Mouse (Mus musculus): ENCODE data around the gene Arnt2.
A peak's percentile ranks its signal among the peaks of the same experiment; 100 is the strongest.

Gene Arnt2

DNA sequence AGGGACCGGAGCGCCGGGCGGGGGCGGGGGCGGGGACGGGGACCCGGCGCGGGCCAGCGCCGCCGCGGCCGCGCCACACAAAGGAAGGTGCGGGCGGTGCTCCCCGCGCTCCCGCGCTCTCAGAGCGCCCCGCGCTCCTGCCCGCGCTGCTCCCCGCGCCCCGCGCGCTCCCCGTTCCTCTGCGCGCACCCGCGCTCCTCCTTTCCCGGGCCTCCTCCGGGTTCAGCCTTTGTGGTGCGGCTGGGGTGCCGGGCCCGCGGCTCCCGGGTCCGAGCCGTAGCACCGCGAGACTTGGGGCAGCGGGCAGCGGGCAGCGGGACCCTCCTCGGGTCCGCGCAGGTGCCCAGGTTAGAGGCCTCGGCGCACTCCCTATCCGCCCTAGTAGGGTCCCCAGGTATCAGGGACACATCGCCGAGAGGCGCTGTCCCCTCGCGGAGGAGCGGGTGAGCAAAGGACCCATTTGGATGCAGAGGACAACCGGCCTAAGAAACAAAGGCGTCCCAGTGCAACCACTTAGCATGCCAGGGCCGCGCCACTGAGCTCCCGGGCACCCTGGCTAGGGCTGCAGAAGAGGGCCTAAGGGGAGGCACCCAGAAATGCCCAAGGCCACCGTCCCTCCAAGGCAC, at the start of gene Arnt2:
TSS of gene Arnt2 (minus strand) at position 281 of the 626 bp plus-strand sequence.
- DNase-seq, result peak; percentile 73

DNA sequence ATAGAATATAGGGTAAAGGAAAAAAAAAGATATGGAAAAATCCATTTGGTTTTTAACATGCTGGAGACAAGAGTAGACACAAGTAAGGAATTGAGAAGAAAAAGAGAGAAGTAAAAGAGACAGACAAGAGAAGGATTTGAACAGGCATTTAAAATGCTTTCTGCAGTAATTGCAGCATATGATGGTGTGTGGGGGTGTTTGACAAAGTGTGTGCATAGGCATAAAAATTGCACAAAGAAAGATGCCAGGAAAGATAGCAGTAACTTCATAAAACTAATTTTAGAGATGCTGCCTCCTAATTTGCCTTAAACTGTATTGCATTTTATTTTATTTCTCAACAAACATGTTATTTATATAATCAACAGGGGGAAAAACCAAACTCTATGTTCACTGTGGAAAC, 41.7 kb upstream of the Arnt2 start:
- DNase-seq, result no peak

DNA sequence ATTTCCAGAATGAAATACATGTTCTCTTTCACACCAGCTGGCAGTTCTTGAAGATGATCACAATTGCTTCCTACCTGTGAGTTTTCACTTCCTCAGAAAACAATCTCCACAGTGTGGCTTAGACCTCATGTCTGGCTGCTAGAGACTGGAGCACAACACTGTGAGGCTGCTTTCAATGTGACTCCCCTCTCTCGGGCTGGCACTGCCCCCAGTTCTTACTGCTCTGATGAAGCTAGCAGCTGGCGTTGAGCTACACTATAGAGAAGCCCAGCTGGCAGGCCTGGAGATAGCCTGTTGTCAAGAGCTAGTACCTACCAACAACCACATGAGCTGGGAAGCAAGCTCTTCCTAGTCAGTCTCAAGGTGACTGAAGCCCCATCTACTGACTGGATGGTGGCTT, 39.1 kb upstream of the Arnt2 start:
- no peak for DNase-seq

DNA sequence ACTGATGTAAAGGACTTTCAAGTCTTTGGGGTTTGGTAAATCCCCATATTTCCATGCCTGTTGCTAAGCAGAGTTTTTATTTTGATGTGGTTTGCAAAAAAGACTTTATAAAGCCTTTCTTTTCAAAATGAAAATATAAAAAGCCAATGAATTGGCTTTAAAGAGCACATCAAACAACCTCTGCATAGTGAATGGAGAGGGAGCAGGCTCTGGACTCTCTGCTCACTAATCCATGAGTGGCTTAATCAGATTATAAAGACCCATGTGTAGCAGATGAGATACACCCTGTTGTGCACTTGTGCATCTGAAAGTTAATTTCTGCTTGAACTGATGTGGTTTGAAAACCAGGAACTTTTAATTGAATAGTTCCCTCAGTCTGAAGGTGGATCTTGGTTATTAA, 38.5 kb upstream of the Arnt2 start:
- DNase-seq, result no peak

DNA sequence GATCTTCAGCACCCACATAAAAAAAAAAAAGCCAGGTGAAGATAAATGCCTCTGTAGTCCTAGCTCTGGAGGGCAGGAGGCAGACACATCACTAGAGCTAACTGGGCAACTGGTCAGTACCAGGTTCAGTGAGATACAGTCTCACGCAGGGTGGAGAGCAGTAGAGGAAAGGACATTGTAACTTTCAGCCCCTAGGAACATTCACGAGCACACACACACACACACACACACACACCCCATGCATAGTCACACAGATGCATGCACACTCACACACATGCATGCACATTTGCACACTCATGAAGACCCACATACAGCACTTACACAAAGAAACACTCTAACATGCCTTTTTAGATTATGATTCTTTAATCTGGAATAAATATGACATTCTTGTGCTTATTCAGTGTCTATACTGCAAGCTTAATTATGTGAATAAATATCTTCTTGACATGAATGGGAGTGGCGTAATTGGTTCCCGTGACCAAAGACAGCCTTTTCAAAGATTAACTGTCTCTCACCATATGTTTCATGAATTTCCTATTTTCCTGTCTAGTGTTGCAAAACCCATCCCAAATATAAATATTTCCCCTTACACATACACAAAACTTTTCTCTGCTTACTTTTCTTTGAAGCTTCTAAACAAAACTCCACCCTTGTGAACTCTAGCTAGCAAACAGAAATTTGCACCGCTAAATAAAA, 37.9 kb upstream of the Arnt2 start:
- no peak for DNase-seq

DNA sequence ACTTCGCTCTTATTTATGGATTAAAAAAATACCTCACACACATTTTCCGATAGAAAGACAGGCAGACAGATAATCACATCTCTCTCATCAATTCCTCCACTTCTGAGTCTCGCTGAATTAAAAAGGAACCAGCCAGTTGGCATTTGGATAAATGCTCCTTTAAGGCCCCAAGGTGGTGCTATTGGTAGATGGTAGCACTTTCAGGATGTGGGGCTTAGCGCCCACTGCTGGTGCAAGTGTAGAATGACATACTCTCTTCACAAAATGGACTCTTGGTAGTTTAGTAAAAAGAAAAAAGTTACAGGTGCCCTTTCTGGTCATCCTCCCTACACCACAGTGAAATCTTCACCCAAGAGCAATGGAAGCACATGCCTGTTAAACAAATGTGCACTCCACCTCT, 37.1 kb upstream of the Arnt2 start:
- peak; percentile 19 for DNase-seq

DNA sequence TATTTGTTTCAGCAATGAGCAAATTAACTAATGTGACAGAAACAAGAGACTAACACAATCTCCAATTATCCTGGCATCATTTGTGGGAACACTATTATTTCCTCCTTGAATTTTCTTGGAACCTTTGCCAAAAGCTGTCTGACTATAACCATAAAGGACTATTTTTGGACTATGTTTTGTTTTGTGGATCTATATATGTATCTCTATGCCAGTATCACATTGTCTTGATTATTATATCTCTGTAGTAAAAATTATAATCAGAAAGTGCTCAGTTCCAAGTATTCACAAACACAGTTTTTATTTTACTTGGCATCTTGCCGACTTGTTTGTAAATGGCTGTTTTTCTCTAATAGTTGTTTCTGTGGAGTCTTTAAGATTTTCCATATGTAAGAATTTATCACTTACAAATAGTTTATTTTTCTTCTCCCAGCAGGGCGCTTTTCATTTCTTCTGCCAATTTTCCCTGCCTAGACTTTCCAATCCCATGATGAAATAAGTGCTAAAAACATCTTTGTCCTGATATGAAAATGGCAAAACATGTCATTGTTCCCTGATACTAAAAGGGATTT, 32.5 kb upstream of the Arnt2 start:
- no peak for DNase-seq

DNA sequence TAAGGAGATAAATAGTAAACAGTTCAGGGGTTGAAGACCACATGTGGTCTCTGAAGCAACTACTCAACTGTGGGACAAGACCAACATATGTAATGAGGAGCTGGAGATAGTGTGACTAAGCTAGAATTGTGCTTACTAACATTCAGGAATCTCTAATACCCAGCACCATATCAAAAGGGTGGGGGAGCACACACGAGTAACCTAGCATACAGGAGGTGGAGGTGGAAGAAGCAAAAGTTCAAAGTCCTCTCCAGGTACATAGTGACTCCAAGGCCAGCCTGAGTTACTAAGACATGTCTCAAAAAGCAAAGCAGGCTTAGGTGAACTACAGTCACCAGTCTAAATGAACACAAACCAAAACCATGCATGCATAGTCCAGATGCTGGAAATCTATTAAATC, 29.6 kb upstream of the Arnt2 start:
- no peak for DNase-seq

DNA sequence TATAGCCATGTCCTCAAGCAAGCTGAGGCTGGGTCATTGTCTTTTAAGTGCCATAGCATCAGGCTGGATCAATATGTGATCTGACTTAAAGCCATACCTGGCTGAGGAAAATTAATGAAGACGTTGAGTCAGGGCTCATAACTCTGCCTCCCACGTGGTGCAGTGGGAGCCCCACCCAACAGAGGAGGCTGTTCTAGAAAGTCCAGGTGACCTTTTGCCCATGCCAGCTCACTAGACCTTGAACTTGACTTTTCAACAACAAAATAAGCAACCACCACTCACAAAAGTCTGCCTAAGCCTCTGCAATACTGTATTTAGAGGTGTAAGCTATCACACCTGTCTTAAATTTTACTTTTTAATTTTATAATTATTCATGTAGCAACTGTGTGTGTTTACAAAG, 24.9 kb upstream of the Arnt2 start:
- no peak for DNase-seq

DNA sequence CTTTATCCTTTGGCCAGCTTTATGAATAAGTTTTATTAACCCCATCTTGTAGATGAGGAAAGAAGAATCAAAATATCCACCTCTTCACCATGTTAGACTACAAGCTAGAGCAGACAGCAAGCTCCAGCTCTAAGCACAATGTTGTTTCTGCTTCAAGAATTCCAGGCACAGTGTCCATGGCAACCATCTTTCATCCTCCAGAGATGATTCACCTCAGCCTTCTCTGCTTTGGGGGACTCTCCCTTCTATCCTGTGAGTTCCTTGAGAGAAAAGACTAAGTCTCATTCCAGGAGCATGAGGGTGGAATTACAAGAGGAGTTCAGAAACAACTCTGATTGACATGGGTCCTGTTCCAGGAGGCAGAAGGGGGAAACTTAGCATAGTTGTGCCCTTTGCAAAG, 22.2 kb upstream of the Arnt2 start:
- no peak for DNase-seq

DNA sequence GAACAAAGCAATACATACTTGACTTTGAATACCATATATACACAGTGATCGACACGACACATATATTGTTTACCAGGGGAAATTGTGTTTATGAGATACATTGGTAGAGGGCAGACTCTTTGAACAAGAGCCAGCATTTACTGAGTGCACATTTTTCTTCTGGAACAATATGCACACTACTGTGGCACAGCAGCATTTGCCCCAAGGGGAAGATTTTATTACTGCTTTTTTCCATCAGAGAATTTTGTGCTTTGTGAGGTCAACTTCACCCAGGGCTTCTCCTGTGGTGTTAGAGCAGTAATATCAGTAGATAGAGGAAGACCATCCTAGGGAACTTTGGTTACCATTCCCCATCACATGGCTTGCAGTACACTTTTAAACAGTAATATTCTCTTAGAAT, 17.2 kb upstream of the Arnt2 start:
- no peak for DNase-seq

DNA sequence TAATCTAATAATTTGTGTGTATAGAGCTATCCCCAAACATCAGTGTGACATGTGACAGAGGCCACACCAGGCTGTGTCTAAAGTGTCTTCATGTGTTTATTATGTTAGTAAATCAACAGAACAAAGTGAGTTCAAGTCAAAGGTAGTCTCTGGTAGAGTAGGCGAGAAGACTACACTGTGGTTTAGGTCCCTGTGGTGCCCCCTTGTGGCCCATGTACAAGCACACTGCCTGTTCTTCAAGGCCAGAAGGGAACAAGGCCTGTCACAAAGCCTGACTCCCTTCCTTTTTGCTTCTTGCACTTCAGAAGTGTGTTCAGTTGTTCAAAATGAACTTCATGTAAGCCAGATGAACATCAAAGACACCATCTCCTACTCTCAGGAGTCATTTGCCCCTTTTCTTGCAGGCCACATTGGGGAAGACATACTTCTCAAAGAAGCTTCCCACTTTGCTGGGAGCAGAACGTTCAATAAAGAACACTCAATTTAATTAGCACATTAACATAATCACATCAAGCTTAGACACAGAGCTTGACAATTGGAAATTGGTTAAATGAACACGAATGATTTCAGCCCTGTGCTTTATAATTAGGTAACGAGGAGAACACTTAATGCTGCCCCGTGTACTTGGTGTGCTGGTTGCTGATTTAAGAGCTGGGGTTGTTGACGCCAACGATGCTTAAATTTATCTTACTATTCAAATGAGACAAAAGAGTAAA, 14.9 kb upstream of the Arnt2 start:
- DNase-seq, result no peak

DNA sequence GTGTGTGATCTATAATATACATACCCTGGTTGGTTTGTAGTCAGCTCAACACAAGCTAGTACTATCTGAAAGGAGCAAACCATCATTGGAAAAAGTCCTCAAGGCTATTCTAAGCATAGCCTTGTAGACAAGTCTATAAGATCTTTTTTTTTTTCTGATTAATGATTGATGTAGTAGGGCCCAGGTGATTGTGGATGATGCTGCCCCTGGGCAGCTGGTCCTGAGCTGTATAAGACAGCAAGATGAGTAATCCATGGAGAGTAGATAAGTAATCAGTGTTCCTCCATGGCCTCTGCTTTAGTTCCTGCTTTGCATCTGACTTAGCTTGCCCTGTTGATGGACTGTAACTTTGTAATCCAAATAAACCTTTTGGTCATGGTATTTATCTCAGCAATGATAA, 11.8 kb upstream of the Arnt2 start:
- DNase-seq, result no peak

DNA sequence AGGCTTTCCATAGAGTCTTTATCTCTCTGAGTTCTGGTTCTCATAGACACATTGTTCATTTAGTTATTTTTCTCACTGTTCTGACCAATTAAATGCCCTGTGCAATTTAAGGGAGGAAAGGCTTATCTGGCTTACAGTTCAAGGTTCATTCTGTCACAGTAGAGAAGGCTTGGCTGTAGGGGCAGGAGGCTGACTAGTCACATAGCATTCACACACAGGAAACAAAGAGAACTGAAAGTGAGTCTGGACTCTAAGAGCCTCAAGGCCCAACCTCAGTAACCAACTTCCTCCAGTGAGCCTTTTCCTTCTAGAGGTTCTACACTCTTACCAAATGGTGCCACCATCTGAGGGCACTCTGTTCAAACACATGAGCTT, 11.3 kb upstream of the Arnt2 start:
- DNase-seq, result no peak

DNA sequence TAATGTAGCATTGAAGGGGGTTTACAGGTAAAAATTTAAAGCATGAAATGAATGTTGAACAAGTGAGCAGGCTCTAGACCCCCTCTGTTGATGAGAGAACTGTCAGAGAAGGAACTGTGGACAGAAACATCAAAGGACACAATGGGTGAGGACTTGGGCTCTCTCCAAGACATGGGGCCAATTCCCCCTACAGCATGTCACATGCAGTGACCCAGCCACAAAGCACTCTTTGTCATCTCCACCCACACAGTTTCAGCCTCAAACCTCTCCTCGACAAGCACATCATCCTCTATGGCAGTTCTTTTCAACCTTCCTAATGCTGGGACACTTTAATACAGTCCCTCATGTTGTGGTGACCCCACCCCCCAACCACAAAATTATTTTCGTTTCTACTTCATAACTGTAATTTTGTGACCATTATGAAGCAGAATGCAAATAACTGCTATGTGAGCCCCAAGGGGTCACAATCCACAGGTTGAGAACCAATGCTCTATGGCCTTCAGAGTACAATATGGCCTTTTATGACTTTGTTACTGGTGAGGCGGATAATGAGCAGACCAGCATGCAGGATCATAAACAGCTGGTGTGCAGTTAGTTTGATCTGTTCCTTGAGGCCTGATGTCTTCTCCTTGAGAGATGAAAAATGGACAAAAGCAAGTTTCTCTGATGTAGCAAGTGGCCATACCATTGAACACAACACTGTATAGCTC, 10.8 kb upstream of the Arnt2 start:
- no peak for DNase-seq

DNA sequence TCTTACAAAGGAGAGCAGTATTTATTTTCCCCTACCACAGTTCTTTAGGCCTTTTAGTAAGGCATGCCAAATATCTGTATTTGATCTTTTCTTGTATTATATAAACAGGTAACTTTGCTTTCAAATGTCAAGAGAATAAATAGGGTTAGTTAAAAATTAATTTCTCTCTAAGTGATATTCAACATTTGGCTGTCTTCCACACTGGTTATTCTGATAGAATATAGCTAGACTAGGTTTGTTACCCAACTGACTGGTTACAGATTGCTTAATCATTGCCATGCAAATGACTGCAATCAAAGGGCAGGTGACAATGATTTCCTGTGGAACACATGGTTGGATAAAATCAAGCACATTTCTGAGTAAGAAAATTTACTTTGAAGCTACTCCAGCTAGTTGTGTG, 7.5 kb upstream of the Arnt2 start:
- DNase-seq, result no peak

DNA sequence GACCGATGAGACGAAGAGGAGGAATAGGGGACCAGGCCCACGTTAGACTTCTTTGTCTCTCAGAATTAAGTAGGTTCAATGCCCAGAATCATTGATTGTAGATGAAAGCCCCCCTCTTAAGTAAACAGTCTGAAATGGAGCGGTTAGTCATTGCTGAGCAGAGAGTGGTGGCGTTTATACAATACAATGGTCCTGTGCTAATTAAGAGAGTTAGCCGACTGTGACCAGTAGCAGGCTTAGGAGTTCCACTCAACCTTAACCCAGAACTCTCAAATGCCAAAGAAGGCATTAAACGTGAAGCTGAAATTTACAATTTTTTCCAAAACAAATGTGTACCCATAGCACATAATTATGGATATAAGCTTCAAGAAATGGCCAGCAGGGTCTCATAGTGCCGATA, 2.6 kb upstream of the Arnt2 start:
- no peak for DNase-seq

DNA sequence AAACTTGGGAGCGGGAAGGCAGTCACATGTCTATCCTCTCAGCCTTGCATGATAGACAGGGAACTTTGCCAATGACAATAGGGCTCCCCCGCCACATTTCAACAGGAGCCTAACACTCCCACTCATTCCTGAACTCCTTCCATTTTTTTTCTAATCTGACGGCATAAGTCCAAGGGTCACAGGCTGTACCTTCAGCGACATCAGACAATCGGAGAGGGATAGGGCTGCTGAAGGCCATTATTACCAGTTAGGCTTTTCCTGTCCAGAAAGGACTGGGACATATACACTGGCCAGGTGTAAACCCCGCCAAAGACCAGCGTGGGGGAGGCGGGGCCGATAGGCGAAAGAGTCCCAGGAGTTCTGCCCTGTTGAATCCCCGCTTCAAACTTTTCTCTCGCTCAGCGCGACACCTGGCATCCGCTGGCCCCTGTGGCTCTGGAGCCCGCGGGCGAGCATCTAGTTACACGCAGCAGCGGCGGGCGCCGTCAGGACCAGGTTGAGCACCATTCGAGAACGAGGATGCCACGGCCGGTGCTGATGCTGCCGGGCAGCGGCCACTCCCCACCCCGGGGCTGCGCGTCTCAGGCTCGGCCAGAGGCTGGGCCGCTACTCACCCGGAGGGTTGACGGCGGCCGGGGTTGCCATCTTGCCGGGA, 608 bp downstream of the Arnt2 start:
- peak; percentile 44 for DNase-seq

DNA sequence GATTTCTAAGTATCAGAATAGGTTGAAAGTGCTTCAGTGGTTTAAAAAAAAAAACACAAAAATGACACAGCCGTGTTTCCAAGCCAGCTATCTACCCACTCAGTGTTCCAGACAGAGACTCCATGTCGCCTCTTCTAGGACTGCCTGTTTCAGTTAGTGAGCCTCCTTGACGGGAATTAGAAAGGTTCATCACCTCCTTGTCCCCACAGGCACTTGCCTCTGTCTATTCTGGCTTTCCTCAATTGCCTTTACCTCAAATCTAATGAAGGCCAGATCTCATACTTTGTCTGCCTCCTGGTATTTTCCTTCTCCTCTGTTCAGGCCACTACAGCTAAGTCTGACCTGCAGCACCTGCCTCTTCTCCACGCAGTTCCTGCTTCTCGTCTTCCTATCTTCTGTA, 1.7 kb downstream of the Arnt2 start:
- DNase-seq, result no peak

DNA sequence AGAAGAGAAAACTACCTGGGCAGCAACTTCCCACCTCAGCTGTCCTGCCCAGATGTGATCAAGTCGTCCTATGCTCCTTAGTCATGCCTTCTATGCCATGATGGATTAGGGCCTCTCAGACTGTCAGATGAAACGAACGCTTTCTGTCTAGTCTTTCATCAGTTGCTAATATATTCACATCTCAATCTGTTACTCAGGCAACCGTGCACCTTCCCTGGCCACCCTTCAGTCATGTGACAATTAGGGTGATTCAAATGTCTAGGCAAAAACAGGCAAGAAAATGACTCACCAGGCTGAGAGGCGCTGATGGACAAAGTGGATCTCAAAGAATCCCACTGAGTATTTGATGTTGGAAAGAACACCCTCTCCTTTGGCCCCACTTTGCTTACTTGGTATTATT, 6.6 kb downstream of the Arnt2 start:
- DNase-seq, result no peak

DNA sequence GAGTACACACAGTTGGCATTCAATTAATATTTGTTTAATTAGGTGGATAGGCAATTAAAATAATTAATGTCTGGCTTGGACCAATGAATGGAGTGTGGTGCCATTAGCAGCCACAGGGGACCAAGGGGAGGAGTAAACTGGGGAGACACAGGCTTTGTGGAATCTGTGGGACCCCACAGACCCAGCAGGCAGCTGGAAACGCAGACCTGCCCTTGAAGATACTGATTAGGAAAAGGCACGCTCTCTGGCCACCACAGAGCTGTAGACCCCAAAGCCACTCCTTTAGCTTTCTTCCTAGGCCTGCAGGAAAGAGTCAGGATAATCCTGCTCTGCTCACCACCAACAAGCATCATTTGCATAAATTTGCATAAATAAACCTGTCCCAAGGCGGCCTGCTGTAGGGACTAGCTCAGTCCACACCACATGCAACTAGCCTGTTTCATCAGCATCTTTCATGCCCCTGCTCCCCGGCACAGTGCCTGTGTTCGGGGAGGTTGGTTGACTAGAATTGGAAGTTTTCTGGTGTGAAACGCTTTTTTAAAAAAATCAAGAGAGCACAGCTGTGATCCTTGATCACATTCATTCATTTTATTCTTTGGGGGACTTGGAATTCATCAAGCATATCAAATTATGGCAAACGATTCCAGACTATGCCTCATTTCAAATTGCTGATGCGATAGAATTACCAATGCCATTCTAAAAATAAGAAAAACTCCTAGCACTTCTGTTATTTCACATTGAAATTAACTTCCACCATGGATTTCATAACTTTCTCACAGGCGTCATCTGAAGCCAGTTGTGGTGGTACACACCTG, 8.1 kb downstream of the Arnt2 start:
- no peak for DNase-seq

DNA sequence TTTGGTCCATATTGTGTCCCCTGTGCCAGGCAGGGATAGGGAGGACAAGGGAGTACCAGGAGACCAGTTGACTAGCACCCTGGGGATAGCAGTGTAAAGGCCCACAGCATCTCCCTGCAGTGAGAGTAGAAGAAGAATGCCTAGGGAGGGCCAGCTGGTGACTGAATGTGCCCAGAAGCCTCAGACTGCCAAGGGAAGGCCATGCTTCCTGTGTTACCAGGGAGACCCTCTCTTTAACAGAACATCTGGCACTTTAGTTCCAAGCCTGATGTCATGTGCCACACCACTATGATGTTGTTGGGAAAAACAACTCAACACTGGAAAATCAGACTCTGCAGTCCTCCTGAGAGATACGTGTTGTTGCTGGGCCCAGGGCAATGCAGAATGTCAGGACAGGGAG, 12.7 kb downstream of the Arnt2 start:
- no peak for DNase-seq
